Mouse (Mus musculus) midbrain, embryonic 13.5 days (tissue): ENCODE results near the gene Gm42957. TPM values are rescaled to one million over a fixed set of nuclear protein-coding genes. Genes with fewer than 3 reads are reported as not detected.
"Not testable (repeated sequence)": the region's sequence is repeated elsewhere in the genome, so short reads cannot be mapped to it uniquely, and the experiment has no call there.

ENCODE experiments used
- ATAC-seq: fragments of 200-750 bp; cut with Nextera tagmentation; 2 replicates; pipeline ENCODE4 v1.8.0; 2017; ENCODE audit warnings: mild to moderate bottlenecking, moderate TSS enrichment, moderate library complexity
- H3K27ac ChIP-seq: fragments of 300-500 bp; sonication (generic); 2 replicates; pipeline ENCODE4 v1.5.1; 2015; ENCODE audit warnings: inconsistent platforms, mild to moderate bottlenecking, moderate library complexity
- H3K27me3 ChIP-seq: fragments of 300-500 bp; sonication (generic); 2 replicates; pipeline ENCODE4 v1.6.1; 2015; ENCODE audit warnings: mild to moderate bottlenecking, inconsistent platforms
- H3K36me3 ChIP-seq: fragments of 300-500 bp; sonication (generic); 2 replicates; pipeline ENCODE4 v1.6.1; 2015; ENCODE audit warnings: mild to moderate bottlenecking, inconsistent platforms
- H3K4me1 ChIP-seq: fragments of 300-500 bp; sonication (generic); replicated peaks from 2 replicates; pipeline ENCODE4 v1.6.1; 2015; ENCODE audit warnings: inconsistent platforms
- H3K4me2 ChIP-seq: fragments of 300-500 bp; sonication (generic); replicated peaks from 2 replicates; pipeline ENCODE4 v1.6.1; 2015; ENCODE audit warnings: moderate library complexity, mild to moderate bottlenecking, inconsistent platforms
- H3K4me3 ChIP-seq: fragments of 300-500 bp; sonication (generic); replicated peaks from 2 replicates; pipeline ENCODE4 v1.5.1; 2015; ENCODE audit warnings: mild to moderate bottlenecking, inconsistent platforms
- H3K9ac ChIP-seq: fragments of 300-500 bp; sonication (generic); replicated peaks from 2 replicates; pipeline ENCODE4 v1.6.1; 2015; ENCODE audit warnings: mild to moderate bottlenecking, inconsistent platforms
- H3K9me3 ChIP-seq: fragments of 300-500 bp; sonication (generic); 2 replicates; pipeline ENCODE4 v1.6.1; 2016; ENCODE audit warnings: mild to moderate bottlenecking, inconsistent platforms
- WGBS: fragments of 180-500 bp; shearing (Covaris S2); methylation state at CpG from one replicate; pipeline ENCODE4 v1.1.7; 2015; 5-methylcytosine and 5-hydroxymethylcytosine counted together
- polyA plus RNA-seq: library from polyadenylated mRNA; unstranded; fragments of >200 nt; fragmentation: Nextera tagmentation; extraction: Ambion mirVana; gene quantifications from 2 replicates; pipeline ENCODE4 v1.2.1, GENCODE M21; 2015

Gm42957 gene
- polyA plus RNA-seq, 1 experiment from 2014 or later, result 0.16 TPM

GRCm38 (mm10) chr3:96680269-96680956 lies 45.1 kb downstream of the Gm42957 start:
- H3K9me3 ChIP-seq, result no peaks in the 10 kb centered on the region
- 20% methylated on average over 12 of the region's 12 CpGs for WGBS
- no peaks in the 10 kb centered on the region for H3K36me3 ChIP-seq
- H3K4me3 ChIP-seq, result no peak overlapping the region
- H3K27ac ChIP-seq, result no peak overlapping the region
- peak; percentile 48; the same call in 1 of the 2 replicates for ATAC-seq
- peaks cover 18% of the 10 kb centered on the region for H3K27me3 ChIP-seq
- peaks cover 6% of the 10 kb centered on the region; the same call in 1 of the 2 replicates for H3K4me1 ChIP-seq
- no peak overlapping the region for H3K9ac ChIP-seq
- H3K4me2 ChIP-seq, result no peak overlapping the region

GRCm38 (mm10) chr3:96683496-96683895 lies 48.2 kb downstream of the Gm42957 start:
- H3K9me3 ChIP-seq, result no peaks in the 10 kb centered on the region
- peaks cover 21% of the 10 kb centered on the region for H3K27me3 ChIP-seq
- no peak overlapping the region for H3K27ac ChIP-seq
- no peaks in the 10 kb centered on the region for H3K36me3 ChIP-seq
- H3K9ac ChIP-seq, result no peak overlapping the region
- peaks cover 6% of the 10 kb centered on the region; the same call in 1 of the 2 replicates for H3K4me1 ChIP-seq
- WGBS, result 86% methylated on average over 3 of the region's 3 CpGs
- ATAC-seq, result no peak
- no peak overlapping the region for H3K4me3 ChIP-seq
- no peak overlapping the region for H3K4me2 ChIP-seq

GRCm38 (mm10) chr3:96684151-96684821 lies 49.0 kb downstream of the Gm42957 start:
- Histone ChIP-seq H3K4me1 (peaks cover 7% of the 10 kb centered on the region), H3K27ac (no peak overlapping the region), H3K4me2 (peak overlapping the region; percentile 47), H3K9me3 (no peaks in the 10 kb centered on the region), H3K36me3 (no peaks in the 10 kb centered on the region), H3K27me3 (peaks cover 22% of the 10 kb centered on the region), H3K9ac (no peak overlapping the region), H3K4me3 (peak overlapping the region; percentile 19; the same call in 1 of the 2 replicates)
- 65% methylated on average over 17 of the region's 17 CpGs for WGBS
- ATAC-seq, result no peak

GRCm38 (mm10) chr3:96684822-96685156 lies 49.5 kb downstream of the Gm42957 start:
- peaks cover 22% of the 10 kb centered on the region for H3K27me3 ChIP-seq
- H3K4me1 ChIP-seq, result peaks cover 12% of the 10 kb centered on the region
- H3K9me3 ChIP-seq, result no peaks in the 10 kb centered on the region
- WGBS, result 43% methylated on average over 28 of the region's 28 CpGs
- H3K9ac ChIP-seq, result no peak overlapping the region
- peak overlapping the region; percentile 19 for H3K4me3 ChIP-seq
- H3K36me3 ChIP-seq, result no peaks in the 10 kb centered on the region
- no peak for ATAC-seq
- H3K27ac ChIP-seq, result no peak overlapping the region
- peak overlapping the region; percentile 47 for H3K4me2 ChIP-seq

GRCm38 (mm10) chr3:96686057-96686456 lies 50.8 kb downstream of the Gm42957 start:
- not testable (repeated sequence) for H3K9ac ChIP-seq, H3K9me3 ChIP-seq, H3K4me1 ChIP-seq, H3K4me3 ChIP-seq, H3K4me2 ChIP-seq, H3K27ac ChIP-seq, H3K36me3 ChIP-seq, ATAC-seq
- peaks cover 22% of the 10 kb centered on the region for H3K27me3 ChIP-seq
- WGBS, result 95% methylated on average over 5 of the region's 5 CpGs

DNA sequence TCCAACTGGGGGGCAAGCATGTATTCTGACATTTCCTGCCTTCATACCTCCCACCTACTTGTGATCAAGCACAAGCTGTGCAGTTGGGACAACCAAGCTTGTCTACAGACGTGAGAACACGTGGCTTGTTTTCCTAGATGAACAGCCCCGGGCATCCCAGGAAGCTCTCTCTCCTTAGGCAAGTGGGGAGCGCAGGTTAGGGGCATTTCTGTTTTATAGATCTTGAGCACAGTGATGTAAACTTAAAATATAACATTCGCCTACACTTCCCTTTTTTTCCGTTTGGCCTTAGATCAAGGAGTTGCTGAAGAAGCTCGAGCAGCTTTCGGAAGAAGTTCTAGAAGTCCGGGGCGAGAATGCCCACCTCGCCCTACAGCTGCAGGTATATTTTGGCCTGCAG lies 53.6 kb downstream of the Gm42957 start:
- ATAC-seq, result no peak
- Histone ChIP-seq H3K27me3 (peaks cover 23% of the 10 kb centered on the region), H3K27ac (no peak overlapping the region), H3K36me3 (no peaks in the 10 kb centered on the region), H3K4me2 (no peak overlapping the region), H3K4me3 (no peak overlapping the region), H3K4me1 (peaks cover 10% of the 10 kb centered on the region), H3K9me3 (no peaks in the 10 kb centered on the region), H3K9ac (no peak overlapping the region)
- WGBS, result 92% methylated on average over 11 of the region's 11 CpGs

DNA sequence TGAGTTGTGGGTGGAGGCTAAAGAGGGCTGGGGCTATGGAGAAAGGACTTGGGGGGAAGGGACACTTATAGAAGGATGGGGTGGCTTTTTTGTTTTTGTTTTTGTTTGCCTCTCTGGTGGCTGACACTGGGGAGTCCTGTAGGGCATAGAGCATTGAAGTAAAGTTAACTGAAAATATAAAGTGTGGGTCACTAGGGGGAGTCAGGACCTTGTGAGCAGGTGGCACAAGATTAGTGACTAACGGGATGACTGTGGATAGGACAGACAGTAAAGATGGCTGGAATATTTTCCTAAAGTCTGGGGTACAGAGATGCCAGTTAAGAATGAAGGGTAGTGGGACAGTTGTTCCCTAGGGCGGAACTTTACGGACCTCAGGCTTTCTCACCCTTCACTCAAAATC lies 55.0 kb downstream of the Gm42957 start:
- no peak overlapping the region for H3K4me2 ChIP-seq
- peaks cover 10% of the 10 kb centered on the region for H3K4me1 ChIP-seq
- no peaks in the 10 kb centered on the region for H3K9me3 ChIP-seq
- H3K27ac ChIP-seq, result no peak overlapping the region
- WGBS, result 47% methylated on average over 3 of the region's 3 CpGs
- peaks cover 11% of the 10 kb centered on the region; the same call in 1 of the 2 replicates for H3K27me3 ChIP-seq
- no peak overlapping the region for H3K9ac ChIP-seq
- H3K36me3 ChIP-seq, result no peaks in the 10 kb centered on the region
- no peak for ATAC-seq
- no peak overlapping the region for H3K4me3 ChIP-seq

GRCm38 (mm10) chr3:96692506-96692905 lies 57.2 kb downstream of the Gm42957 start:
- no peaks in the 10 kb centered on the region for H3K36me3 ChIP-seq
- 19% methylated on average over 3 of the region's 3 CpGs for WGBS
- no peak overlapping the region for H3K4me3 ChIP-seq
- H3K27me3 ChIP-seq, result 0 out of 2 replicates have a peak, but pooled peaks cover 8% of the 10 kb centered on the region
- H3K9ac ChIP-seq, result no peak overlapping the region
- H3K4me2 ChIP-seq, result no peak overlapping the region
- H3K27ac ChIP-seq, result no peak overlapping the region
- peaks cover 19% of the 10 kb centered on the region for H3K4me1 ChIP-seq
- no peaks in the 10 kb centered on the region for H3K9me3 ChIP-seq
- ATAC-seq, result no peak

GRCm38 (mm10) chr3:96693579-96693978 lies 58.3 kb downstream of the Gm42957 start:
- Histone ChIP-seq H3K4me3 (no peak overlapping the region), H3K27ac (no peak overlapping the region), H3K27me3 (0 out of 2 replicates have a peak, but pooled peaks cover 3% of the 10 kb centered on the region), H3K36me3 (no peaks in the 10 kb centered on the region), H3K9ac (no peak overlapping the region), H3K9me3 (no peaks in the 10 kb centered on the region), H3K4me2 (no peak overlapping the region), H3K4me1 (peaks cover 28% of the 10 kb centered on the region)
- no peak for ATAC-seq
- WGBS, result 91% methylated on average over 1 of the region's 1 CpGs

- Histone ChIP-seq H3K4me2 (peak within 1 kb of the TSS; percentile 78), H3K4me1 (peaks cover 26% of the 10 kb centered on the region), H3K9me3 (no peaks in the 10 kb centered on the region), H3K36me3 (peaks cover 18% of the 10 kb centered on the region), H3K9ac (peak within 1 kb of the TSS; percentile 88), H3K4me3 (peak within 1 kb of the TSS; percentile 82), H3K27me3 (0 out of 2 replicates have a peak, but pooled peaks cover 3% of the 10 kb centered on the region), H3K27ac (peak within 1 kb of the TSS; percentile 92)
- ATAC-seq, result peak; percentile 73
- WGBS, result under 1% methylated on average over 35 of the region's 35 CpGs
Observed at GRCm38 (mm10) chr3:96696198-96696765, 61.0 kb downstream of the Gm42957 start, which contains the start of gene Pias3. Pias3 (plus strand) TSS chr3:96696384.

DNA sequence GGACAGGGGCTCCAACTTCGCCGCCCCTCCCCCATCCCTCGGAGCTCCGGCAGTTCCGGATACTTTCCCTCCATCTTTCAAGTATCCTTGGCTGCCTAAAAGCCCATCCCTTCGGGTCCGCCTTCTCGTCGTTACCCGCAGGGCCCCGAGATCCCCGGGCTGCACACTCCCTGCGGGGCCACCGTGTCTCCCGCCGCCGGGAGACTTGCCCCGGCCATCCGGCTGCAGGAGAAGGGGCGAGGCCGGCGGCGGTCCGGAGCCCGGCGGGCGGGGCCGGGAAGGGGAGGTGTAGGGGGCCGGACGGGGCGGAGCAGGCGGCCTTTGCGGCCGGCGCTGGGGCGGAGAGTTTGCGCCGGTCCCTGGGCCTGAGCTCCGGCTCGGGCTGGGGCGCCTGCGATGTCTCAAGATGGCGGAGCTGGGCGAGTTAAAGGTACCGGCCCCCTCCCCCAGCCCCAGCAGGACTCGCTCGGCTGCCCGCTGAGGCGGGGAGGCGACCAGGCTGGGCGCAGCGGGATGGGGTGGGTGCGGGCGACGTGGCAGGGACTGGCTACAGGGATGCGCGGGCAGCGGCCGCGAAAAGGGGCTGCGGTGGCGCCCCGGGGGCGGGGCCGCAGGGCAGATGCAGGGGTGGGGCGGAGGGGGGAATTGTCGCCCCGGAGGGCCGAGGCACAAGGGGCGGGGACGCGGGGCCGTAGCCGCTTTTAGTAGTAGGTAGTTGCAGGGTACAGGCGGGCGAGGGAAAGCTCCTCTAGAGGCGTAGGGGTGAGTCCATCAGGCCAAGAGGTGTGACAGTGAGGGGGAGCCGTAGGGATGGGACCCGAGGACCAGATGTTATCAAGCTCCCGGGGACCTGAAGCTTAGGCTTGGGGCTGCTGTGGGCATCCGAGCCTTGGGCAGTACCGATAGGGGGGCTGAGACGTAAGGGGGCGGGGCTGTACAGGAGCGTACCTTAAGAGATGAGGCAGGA lies 61.8 kb downstream of the Gm42957 start:
- WGBS, result under 1% methylated on average over 77 of the region's 85 CpGs
- peak overlapping the region; percentile 88 for H3K9ac ChIP-seq
- H3K9me3 ChIP-seq, result no peaks in the 10 kb centered on the region
- H3K4me3 ChIP-seq, result peak overlapping the region; percentile 82
- H3K27ac ChIP-seq, result peak overlapping the region; percentile 92
- peak; percentile 91 for ATAC-seq
- peaks cover 26% of the 10 kb centered on the region for H3K36me3 ChIP-seq
- H3K27me3 ChIP-seq, result 0 out of 2 replicates have a peak, but pooled peaks cover 3% of the 10 kb centered on the region
- H3K4me2 ChIP-seq, result peak overlapping the region; percentile 78
- H3K4me1 ChIP-seq, result peaks cover 26% of the 10 kb centered on the region
